Mouse (Mus musculus): ENCODE measurements around the gene Pak1. TPM values are rescaled to one million over a fixed set of nuclear protein-coding genes. Genes with fewer than 3 reads are reported as not detected.

Pak1 gene
- total RNA-seq (2021), result 10 to 100 TPM; 17.4 to 23.7 TPM
- long read RNA-seq, experiment 1, transcript Pak1-201 (15 exons, 3,065 nt), result major isoform, 31 of 48 reads
- long read RNA-seq, experiment 1, partial matches to known transcripts, result 1 of 48 reads
- long read RNA-seq, experiment 1, other reads (novel, unspliced or antisense), result 16 of 48 reads
- long read RNA-seq, experiment 2, transcript Pak1-201 (15 exons, 3,065 nt), result major isoform, 26 of 33 reads
- long read RNA-seq, experiment 2, partial matches to known transcripts, result 1 of 33 reads
- long read RNA-seq, experiment 2, other reads (novel, unspliced or antisense), result 6 of 33 reads

GRCm38 (mm10) chr7:97788190-97788668 is at the start of gene Pak1:
Pak1 (plus strand) TSS chr7:97788541.
- peak; percentile 63 for DNase-seq
- no peak for TF ChIP-seq CTCF (IDR thresholded peaks at IDR 0.05)
- intact Hi-C loops (cut with DNase I), result loop anchor here (5.0 kb wide), 1 partner anchor 54 kb away; no protein-coding TSS in a partner anchor
- Histone ChIP-seq H3K27ac (peak within 1 kb of the TSS; percentile 16; the same call in 1 of the 2 replicates), H3K4me3 (peak within 1 kb of the TSS; percentile 79)

- TF ChIP-seq CTCF (IDR thresholded peaks at IDR 0.05), result no peak
- Histone ChIP-seq H3K4me3 (no peak overlapping the region), H3K27ac (no peak overlapping the region)
- intact Hi-C loops (cut with DNase I), result loop anchor here (10.0 kb wide), 1 partner anchor 344 kb away; no protein-coding TSS in a partner anchor
- no peak for DNase-seq
Observed at GRCm38 (mm10) chr7:97740948-97741347, 47.4 kb upstream of the Pak1 start.

GRCm38 (mm10) chr7:97741756-97742291 is 46.5 kb upstream of the Pak1 start:
- intact Hi-C loops (cut with DNase I), result loop anchor here (10.0 kb wide), 1 partner anchor 343 kb away; no protein-coding TSS in a partner anchor
- Histone ChIP-seq H3K4me3 (no peak overlapping the region), H3K27ac (no peak overlapping the region)
- TF ChIP-seq CTCF (IDR thresholded peaks at IDR 0.05), result no peak
- DNase-seq, result no peak

GRCm38 (mm10) chr7:97745299-97745698 is 43.0 kb upstream of the Pak1 start:
- peak; percentile 69 for DNase-seq
- TF ChIP-seq CTCF (IDR thresholded peaks at IDR 0.05), result peak; percentile 92
- no peak overlapping the region for H3K4me3 ChIP-seq
- intact Hi-C loops (cut with DNase I), result loop anchor here (1.0 to 10.0 kb wide), 2 partner anchors 232 to 340 kb away; no protein-coding TSS in a partner anchor
- H3K27ac ChIP-seq, result no peak overlapping the region

GRCm38 (mm10) chr7:97747176-97747707 is 41.1 kb upstream of the Pak1 start:
- no peak for DNase-seq
- no peak for TF ChIP-seq CTCF (IDR thresholded peaks at IDR 0.05)
- Histone ChIP-seq H3K4me3 (no peak overlapping the region), H3K27ac (no peak overlapping the region)
- intact Hi-C loops (cut with DNase I), result loop anchor here (2.0 to 10.0 kb wide), 2 partner anchors 96 to 338 kb away; no protein-coding TSS in a partner anchor

- peak; percentile 92 for TF ChIP-seq CTCF (IDR thresholded peaks at IDR 0.05)
- Histone ChIP-seq H3K4me3 (peak overlapping the region; percentile 65), H3K27ac (peak overlapping the region; percentile 87)
- intact Hi-C loops (cut with DNase I), result loop anchor here (2.0 to 10.0 kb wide), 2 partner anchors 95 to 337 kb away; no protein-coding TSS in a partner anchor
- peak; percentile 89 for DNase-seq
Observed at GRCm38 (mm10) chr7:97747787-97748497, 40.4 kb upstream of the Pak1 start.

GRCm38 (mm10) chr7:97748527-97749206 is 39.7 kb upstream of the Pak1 start:
- intact Hi-C loops (cut with DNase I), result loop anchor here (10.0 kb wide), 1 partner anchor 336 kb away; no protein-coding TSS in a partner anchor
- no peak for TF ChIP-seq CTCF (IDR thresholded peaks at IDR 0.05)
- DNase-seq, result peak; percentile 41
- Histone ChIP-seq H3K4me3 (peak overlapping the region; percentile 65), H3K27ac (peak overlapping the region; percentile 87)

- H3K4me3 ChIP-seq, result peak overlapping the region; percentile 65
- peak overlapping the region; percentile 87 for H3K27ac ChIP-seq
- TF ChIP-seq CTCF (IDR thresholded peaks at IDR 0.05), result no peak
- peak; percentile 35 for DNase-seq
- intact Hi-C loops (cut with DNase I), result loop anchor here (10.0 kb wide), 1 partner anchor 335 kb away; no protein-coding TSS in a partner anchor
Observed at GRCm38 (mm10) chr7:97749207-97750190, 38.8 kb upstream of the Pak1 start.

- no peak for DNase-seq
- H3K27ac ChIP-seq, result no peak overlapping the region
- intact Hi-C loops (cut with DNase I), result no loop called here
- no peak for TF ChIP-seq CTCF (IDR thresholded peaks at IDR 0.05)
- no peak overlapping the region for H3K4me3 ChIP-seq
Observed at GRCm38 (mm10) chr7:97756967-97757881, 31.1 kb upstream of the Pak1 start.

GRCm38 (mm10) chr7:97764591-97764990 is 23.8 kb upstream of the Pak1 start:
- intact Hi-C loops (cut with DNase I), result no loop called here
- DNase-seq, result no peak
- H3K27ac ChIP-seq, result no peak overlapping the region
- H3K4me3 ChIP-seq, result no peak overlapping the region
- no peak for TF ChIP-seq CTCF (IDR thresholded peaks at IDR 0.05)
